Mouse (Mus musculus) adrenal gland, adult 2 months (tissue): ENCODE data around the gene Disp3. TPM values are rescaled to one million over a fixed set of nuclear protein-coding genes. Genes with fewer than 3 reads are reported as not detected.

Experiments used
- DNase-seq: peaks from one replicate; pipeline ENCODE4 v3.0.0; 2021
- polyA plus RNA-seq: library from polyadenylated mRNA; depleted of rRNA; stranded (reverse); fragments of >200 nt; gene quantifications from 2 replicates; pipeline ENCODE4 v1.2.3, GENCODE M21; 2012; rRNA removed
- total RNA-seq, 2 experiments: library from RNA; stranded (reverse); gene quantifications; 2 replicates each; pipeline ENCODE4 v1.2.3; 2021

Disp3 gene
- total and polyA plus RNA-seq, 3 experiments: 0.24 to 1.0 (median 0.55) TPM

- DNase-seq: no peak
These were observed 72.4 kb downstream of the Disp3 start for GRCm38 (mm10) chr4:148215264-148215900.

- DNase-seq: no peak
These were observed 73.2 kb downstream of the Disp3 start for GRCm38 (mm10) chr4:148214460-148215136.

- DNase-seq: no peak
These were observed 82.9 kb downstream of the Disp3 start for GRCm38 (mm10) chr4:148204873-148205232.

DNA sequence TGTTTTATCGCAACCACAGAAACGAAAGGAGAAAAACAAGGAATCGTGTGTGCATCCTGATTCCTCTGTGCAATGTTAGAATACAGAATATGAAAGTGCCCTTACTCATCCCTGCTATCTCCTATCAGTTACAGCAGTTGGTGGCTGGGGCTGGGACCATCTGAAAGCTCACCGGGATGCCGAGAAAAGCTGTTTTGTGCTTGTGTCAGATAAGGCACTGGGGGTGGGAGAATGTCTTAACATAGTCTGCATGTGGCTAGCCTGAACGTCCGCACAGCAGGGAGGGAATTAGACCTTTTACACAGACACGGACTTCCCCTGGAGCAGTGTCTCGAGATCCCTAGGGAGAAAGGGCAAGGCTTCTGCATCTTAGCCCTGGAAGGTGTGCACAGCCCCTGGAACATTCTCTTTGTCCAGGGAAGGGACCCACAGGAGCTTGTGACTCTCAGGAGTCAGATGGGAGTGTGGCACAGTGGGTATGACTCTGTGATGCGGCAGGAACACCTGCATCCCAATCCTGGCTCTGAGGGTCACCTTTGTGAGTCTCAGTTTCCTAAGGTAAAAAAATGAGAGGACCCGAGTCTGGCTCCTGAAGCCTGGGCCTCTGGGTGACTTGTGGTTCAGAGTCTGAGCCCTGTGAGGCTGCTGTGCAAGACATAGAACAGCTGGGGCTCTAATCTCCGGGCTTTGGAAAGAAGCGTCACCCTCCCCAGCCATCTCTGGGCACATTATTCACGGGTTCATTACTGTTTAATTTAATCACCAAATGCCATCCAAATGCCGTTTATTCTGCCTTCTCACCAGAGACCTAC is 83.5 kb downstream of the Disp3 start:
- no peak for DNase-seq

DNA sequence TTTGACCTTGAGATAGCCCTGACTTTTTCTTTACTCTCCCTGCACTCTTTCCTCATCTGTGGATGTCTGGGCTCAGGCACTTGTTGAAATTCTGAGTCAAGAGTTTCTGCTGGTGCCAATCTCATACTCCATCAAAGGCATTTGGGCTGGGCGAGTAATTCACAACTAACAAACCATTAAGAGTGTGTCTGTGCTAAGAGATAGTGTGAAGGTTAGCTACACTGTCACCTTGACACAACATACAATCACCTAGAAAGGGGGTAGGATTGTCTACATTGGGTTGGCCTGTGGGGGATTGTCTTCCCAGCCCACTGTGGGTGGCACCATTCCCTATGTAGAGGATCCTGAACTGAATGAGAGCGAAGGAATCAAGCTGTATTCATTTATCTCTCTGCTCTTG is 84.2 kb downstream of the Disp3 start:
- DNase-seq: no peak

- DNase-seq: no peak
These were observed 89.0 kb downstream of the Disp3 start for GRCm38 (mm10) chr4:148198721-148199120.

DNA sequence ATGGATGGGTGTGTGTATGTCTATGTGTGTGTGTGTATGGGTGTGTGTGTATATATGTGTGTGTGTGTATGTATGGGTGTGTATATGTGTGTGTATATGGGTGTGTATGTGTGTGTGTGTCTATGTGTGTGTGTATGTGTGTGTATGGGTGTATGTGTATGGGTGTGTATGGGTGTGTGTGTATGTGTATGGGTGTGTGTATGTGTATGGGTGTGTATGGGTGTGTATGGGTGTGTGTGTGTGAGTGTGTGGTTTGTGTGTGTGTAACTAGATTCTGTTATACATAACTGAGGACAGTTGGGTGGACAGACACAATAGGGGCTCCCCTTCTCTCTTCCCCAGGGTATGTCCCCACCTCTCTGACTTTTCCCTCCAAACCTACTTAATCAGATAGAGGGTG is 93.4 kb downstream of the Disp3 start:
- no peak for DNase-seq

GRCm38 (mm10) chr4:148192707-148193245 is 95.0 kb downstream of the Disp3 start:
- DNase-seq: no peak

Other genes with a start within 250 kb of the Disp3 start
- gene Clcn6, start 249.1 kb downstream of the Disp3 start, total RNA-seq: 10 to 100 TPM; 10.4 to 12.2 TPM
- 6.5 and 8.6 TPM in 2 replicates for gene Clcn6, start 249.1 kb downstream of the Disp3 start, polyA plus RNA-seq
- gene Mthfr, start 248.9 kb downstream of the Disp3 start, total RNA-seq: 10 to 100 TPM; 29.2 to 39.3 TPM
- gene Mthfr, start 248.9 kb downstream of the Disp3 start, polyA plus RNA-seq: 30.2 and 38.2 TPM in 2 replicates
- 10 to 100 TPM; 75.4 to 97.8 TPM for gene Agtrap, start 199.9 kb downstream of the Disp3 start, total RNA-seq
- gene Agtrap, start 199.9 kb downstream of the Disp3 start, polyA plus RNA-seq: 135 and 174 TPM in 2 replicates
- gene Mad2l2, start 157.6 kb downstream of the Disp3 start, total RNA-seq: 10 to 100 TPM; 23.4 to 27.3 TPM
- gene Mad2l2, start 157.6 kb downstream of the Disp3 start, polyA plus RNA-seq: 30.9 and 36.7 TPM in 2 replicates
- under 1 TPM; 0.14 TPM for gene Draxin, start 157.3 kb downstream of the Disp3 start, total RNA-seq
- gene Draxin, start 157.3 kb downstream of the Disp3 start, polyA plus RNA-seq: 0.07 and 0.12 TPM in 2 replicates
- 10 to 100 TPM; 45.8 to 66.9 TPM for gene Fbxo6, start 135.8 kb downstream of the Disp3 start, total RNA-seq
- 102 and 123 TPM in 2 replicates for gene Fbxo6, start 135.8 kb downstream of the Disp3 start, polyA plus RNA-seq
- gene Fbxo44, start 127.5 kb downstream of the Disp3 start, total RNA-seq: 10 to 100 TPM; 11.4 to 16.3 TPM
- 20.4 and 26.5 TPM in 2 replicates for gene Fbxo44, start 127.5 kb downstream of the Disp3 start, polyA plus RNA-seq
- gene Fbxo2, start 127.3 kb downstream of the Disp3 start, total RNA-seq: 1 to 10 TPM; 3.6 to 9.5 TPM
- gene Fbxo2, start 127.3 kb downstream of the Disp3 start, polyA plus RNA-seq: 2.5 and 5.9 TPM in 2 replicates
- 10 to 100 TPM; 16.0 to 22.3 TPM for gene Ubiad1, start 156.8 kb upstream of the Disp3 start, total RNA-seq
- gene Ubiad1, start 156.8 kb upstream of the Disp3 start, polyA plus RNA-seq: 25.4 and 30.2 TPM in 2 replicates
- 10 to 100 TPM; 62.2 to 72.7 TPM for gene Mtor, start 160.6 kb upstream of the Disp3 start, total RNA-seq
- gene Mtor, start 160.6 kb upstream of the Disp3 start, polyA plus RNA-seq: 26.7 and 35.7 TPM in 2 replicates
- gene Angptl7, start 212.5 kb upstream of the Disp3 start, total RNA-seq: 1 to 10 TPM in 1 of 2 experiments, under 1 TPM in 1; 0.43 to 1.7 TPM
- 0.18 TPM in 1 of 2 replicates, not detected in the other for gene Angptl7, start 212.5 kb upstream of the Disp3 start, polyA plus RNA-seq